Mouse (Mus musculus) ES-E14 (cell line): Measurements from ENCODE around the gene Grb10.

Experiments used
- CHD2 ChIP-seq: IDR thresholded peaks from 2 replicates; pipeline ENCODE4 v1.6.1; 2014; ENCODE audit warnings: mild to moderate bottlenecking, low read depth, low read length, inconsistent platforms
- HCFC1 ChIP-seq: IDR thresholded peaks from 2 replicates; pipeline ENCODE4 v1.6.1; 2012; ENCODE audit warnings: low read length, inconsistent platforms, borderline replicate concordance; ENCODE audit not compliant: insufficient read depth
- MAFK ChIP-seq: IDR thresholded peaks from 2 replicates; pipeline ENCODE4 v1.6.1; 2014; ENCODE audit warnings: mild to moderate bottlenecking, low read depth, low read length, inconsistent platforms; ENCODE audit not compliant: insufficient read depth
- ZC3H11A ChIP-seq: IDR thresholded peaks from 2 replicates; pipeline ENCODE4 v1.6.1; 2012; ENCODE audit warnings: low read depth, mild to moderate bottlenecking, inconsistent platforms, low read length, borderline replicate concordance
- ZNF384 ChIP-seq: IDR thresholded peaks from 2 replicates; pipeline ENCODE4 v1.6.1; 2012; ENCODE audit warnings: low read depth, low read length, inconsistent platforms

GRCm38 (mm10) chr11:11958479-11958878 lies 80.0 kb downstream of the Grb10 start:
- TF ChIP-seq MAFK (no peak), ZC3H11A (no peak), HCFC1 (no peak), CHD2 (no peak), ZNF384 (no peak)
